Comparison of ENCODE assay signal across 18 mouse cellular contexts in the genomic region with DNA sequence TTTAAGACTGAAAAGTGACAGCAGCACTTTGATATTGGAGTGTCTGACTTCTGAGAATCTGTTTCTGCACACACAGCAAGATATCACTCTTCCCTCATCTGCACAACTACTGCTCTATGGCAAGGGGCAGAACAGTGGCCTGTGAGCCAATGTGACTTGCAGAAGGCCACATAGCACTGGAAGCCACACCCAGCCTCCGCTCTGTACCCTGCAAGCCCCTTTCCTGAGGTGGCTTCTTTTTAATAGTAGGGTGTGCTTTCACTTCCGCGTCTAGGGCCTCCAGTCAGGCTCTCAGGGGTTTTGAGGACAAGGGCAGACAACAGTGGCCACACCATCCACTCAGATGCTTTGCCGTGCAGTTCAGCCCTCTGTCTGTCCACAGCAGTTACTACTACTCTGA. TPM values are rescaled to one million over a fixed set of nuclear protein-coding genes. Genes with fewer than 3 reads are reported as not detected.
A peak's percentile ranks its signal among the peaks of the same experiment; 100 is the strongest.
DNase-seq lines count a peak whose midpoint lies in the region; ATAC-seq and TF ChIP-seq lines count a peak whose summit lies in the region.
"Had no signal": no experiment of that assay in that cellular context is flagged by ENCODE, and none has a peak within 500 bp of the region (broad histone marks: within the 10 kb centered on the region; RNA-seq: fewer than 3 reads in every experiment).

No protein-coding gene starts in this region.

- in situ Hi-C loops in CH12.LX (cut with MboI; ENCODE audit: low pct_ligation_motif_present, low pct_unique_long_range_greater_than_20kb, low sequenced_read_pairs): no loop called here

- dilution Hi-C loops in CH12.LX (cut with MboI; ENCODE audit: extremely low pct_ligation_motif_present, extremely low pct_unique_long_range_greater_than_20kb, low sequenced_read_pairs): no loop called here

- no peak for TF ChIP-seq RAD21 in CH12.LX (IDR thresholded peaks at IDR 0.05; ENCODE audit: low read depth, low read length)

- H3K9me3 ChIP-seq in forebrain, embryonic 12.5 days: no peaks in the 10 kb centered on the region
- no peaks in the 10 kb centered on the region for H3K9me3 ChIP-seq in forebrain, postnatal 0 days (ENCODE audit: low read length)
- H3K9me3 ChIP-seq in CH12.LX (replicated peaks; ENCODE audit: low read length): no peaks in the 10 kb centered on the region
- H3K9me3 ChIP-seq in midbrain, embryonic 16.5 days (replicated peaks; ENCODE audit: control insufficient read depth, low read length, poor library complexity, severe bottlenecking): no peaks in the 10 kb centered on the region
- H3K9me3 ChIP-seq: embryonic facial prominence, embryonic 13.5 days; liver, embryonic 15.5 days; midbrain, embryonic 15.5 days; neural tube, embryonic 12.5 days had no signal

- no peak overlapping the region for H3K4me3 ChIP-seq in forebrain, embryonic 12.5 days (replicated peaks)
- H3K4me3 ChIP-seq in forebrain, postnatal 0 days (ENCODE audit: low read depth, low read length): no peak overlapping the region
- no peak overlapping the region for H3K4me3 ChIP-seq in CH12.LX (replicated peaks in 1 of 3; ENCODE audit: low read depth in 2 of 3, low read length in 2 of 3, poor library complexity in 1 of 3)
- H3K4me3 ChIP-seq in midbrain, embryonic 16.5 days (ENCODE audit: low read depth, low read length): no peak overlapping the region
- H3K4me3 ChIP-seq: embryonic facial prominence, embryonic 13.5 days; liver, embryonic 15.5 days; midbrain, embryonic 15.5 days; neural tube, embryonic 12.5 days had no signal

- no peak for TF ChIP-seq POLR2A in CH12.LX (IDR thresholded peaks at IDR 0.05; ENCODE audit: low read depth, low read length)

- no peaks in the 10 kb centered on the region for H3K79me2 ChIP-seq in CH12.LX (replicated peaks; ENCODE audit: control insufficient read depth, extremely low read depth, insufficient read depth, poor library complexity, severe bottlenecking)

- no peaks in the 10 kb centered on the region; the same call in 1 of the 2 replicates for H3K4me1 ChIP-seq in forebrain, embryonic 12.5 days
- no peaks in the 10 kb centered on the region; the same call in 1 of the 2 replicates for H3K4me1 ChIP-seq in forebrain, postnatal 0 days (ENCODE audit: insufficient read depth)
- H3K4me1 ChIP-seq in CH12.LX (ENCODE audit: control insufficient read depth in 1 of 2, insufficient read depth in 2 of 2): peaks cover 3 to 20% of the 10 kb centered on the region in 2 experiments; a peak in 3 of 4 replicates
- 0 out of 2 replicates have a peak, but pooled peaks cover 3% of the 10 kb centered on the region for H3K4me1 ChIP-seq in midbrain, embryonic 16.5 days (ENCODE audit: control insufficient read depth, insufficient read depth, low read length)
- H3K4me1 ChIP-seq: liver, embryonic 15.5 days had no signal

- TF ChIP-seq EP300 in CH12.LX (IDR thresholded peaks at IDR 0.05; ENCODE audit: low read length): no peak

- H3K4me2 ChIP-seq in forebrain, embryonic 12.5 days: no peak overlapping the region
- H3K4me2 ChIP-seq in forebrain, postnatal 0 days (ENCODE audit: low read depth): no peak overlapping the region
- H3K4me2 ChIP-seq in CH12.LX (ENCODE audit: insufficient read depth, low read depth, poor library complexity, severe bottlenecking): no peak overlapping the region
- H3K4me2 ChIP-seq in midbrain, embryonic 16.5 days (ENCODE audit: low read length): no peak overlapping the region
- H3K4me2 ChIP-seq: embryonic facial prominence, embryonic 13.5 days; liver, embryonic 15.5 days; midbrain, embryonic 15.5 days; neural tube, embryonic 12.5 days had no signal

- no peak for DNase-seq in forebrain, postnatal 0 days
- peak; percentile 80 for DNase-seq in layer of hippocampus, adult 9-11 months
- no peak for DNase-seq in layer of hippocampus, adult 8-10 months (ENCODE audit: low spot score in 2 of 2)
- DNase-seq in CH12.LX (ENCODE audit: extremely low read depth): peak; percentile 46
- no peak for DNase-seq in retina, postnatal 1 day
- DNase-seq: adrenal gland, postnatal 36 days; kidney, postnatal 14 days; layer of hippocampus, postnatal 36 days; left cerebral cortex, postnatal 4 days had no signal

- no peak for TF ChIP-seq CTCF in forebrain, postnatal 0 days (IDR thresholded peaks at IDR 0.05; ENCODE audit: low read depth)
- TF ChIP-seq CTCF in CH12.LX (conservative IDR thresholded peaks at IDR 0.05 in 1 of 2, IDR thresholded peaks at IDR 0.05 in 1 of 2; ENCODE audit: low read depth in 2 of 2, low read length in 2 of 2): no peak

- ATAC-seq in forebrain, embryonic 12.5 days (ENCODE audit: low FRiP score): no peak
- no peak for ATAC-seq in forebrain, postnatal 0 days
- peak; percentile 91 for ATAC-seq in megakaryocyte progenitor cell, adult 5-6 weeks (replicated peaks; ENCODE audit: poor library complexity)
- no peak for ATAC-seq in midbrain, embryonic 16.5 days
- ATAC-seq: intestine, embryonic 16.5 days; midbrain, embryonic 15.5 days; Patski had no signal

- H3K36me3 ChIP-seq in forebrain, embryonic 12.5 days (replicated peaks): no peaks in the 10 kb centered on the region
- no peaks in the 10 kb centered on the region for H3K36me3 ChIP-seq in forebrain, postnatal 0 days (ENCODE audit: insufficient read depth)
- no peaks in the 10 kb centered on the region for H3K36me3 ChIP-seq in CH12.LX (replicated peaks in 1 of 2; ENCODE audit: control insufficient read depth in 1 of 2, insufficient read depth in 1 of 2, low read length in 1 of 2)
- no peaks in the 10 kb centered on the region for H3K36me3 ChIP-seq in midbrain, embryonic 16.5 days (ENCODE audit: control insufficient read depth, insufficient read depth, low read length)
- H3K36me3 ChIP-seq: embryonic facial prominence, embryonic 13.5 days; liver, embryonic 15.5 days; midbrain, embryonic 15.5 days; neural tube, embryonic 12.5 days had no signal

- H3K9ac ChIP-seq in forebrain, embryonic 12.5 days: no peak overlapping the region
- H3K9ac ChIP-seq in forebrain, postnatal 0 days: no peak overlapping the region
- H3K9ac ChIP-seq in CH12.LX (ENCODE audit: insufficient read depth, low read depth): no peak overlapping the region
- H3K9ac ChIP-seq in midbrain, embryonic 16.5 days (ENCODE audit: low read depth, low read length): no peak overlapping the region
- H3K9ac ChIP-seq: embryonic facial prominence, embryonic 13.5 days; liver, embryonic 15.5 days; midbrain, embryonic 15.5 days; neural tube, embryonic 12.5 days had no signal

- 0 out of 2 replicates have a peak overlapping the region, but pooled peaks have one; percentile 5 for H3K27ac ChIP-seq in forebrain, embryonic 12.5 days
- H3K27ac ChIP-seq in forebrain, postnatal 0 days (ENCODE audit: low read depth, low read length): no peak overlapping the region
- no peak overlapping the region for H3K27ac ChIP-seq in CH12.LX (ENCODE audit: insufficient read depth, low read depth)
- H3K27ac ChIP-seq in midbrain, embryonic 16.5 days (ENCODE audit: low read length): no peak overlapping the region
- H3K27ac ChIP-seq: embryonic facial prominence, embryonic 13.5 days; liver, embryonic 15.5 days; midbrain, embryonic 15.5 days; neural tube, embryonic 12.5 days had no signal

- 88% methylated on average over 4 of the region's 4 CpGs for WGBS in forebrain, embryonic 12.5 days
- WGBS in forebrain, postnatal 0 days: 85% methylated on average over 4 of the region's 4 CpGs
- WGBS in midbrain, embryonic 16.5 days: 92% methylated on average over 4 of the region's 4 CpGs

- H3K27me3 ChIP-seq in forebrain, embryonic 12.5 days: no peaks in the 10 kb centered on the region
- H3K27me3 ChIP-seq in forebrain, postnatal 0 days (ENCODE audit: insufficient read depth, low read length): no peaks in the 10 kb centered on the region
- H3K27me3 ChIP-seq in CH12.LX (replicated peaks): no peaks in the 10 kb centered on the region
- no peaks in the 10 kb centered on the region for H3K27me3 ChIP-seq in midbrain, embryonic 16.5 days (ENCODE audit: control insufficient read depth, insufficient read depth, low read depth, low read length)
- H3K27me3 ChIP-seq: embryonic facial prominence, embryonic 13.5 days; liver, embryonic 15.5 days; midbrain, embryonic 15.5 days; neural tube, embryonic 12.5 days; Patski had no signal

TF ChIP-seq in CH12.LX, 34 proteins besides CTCF, POLR2A, EP300 and RAD21:
- TF ChIP-seq HCFC1 (IDR thresholded peaks at IDR 0.05; ENCODE audit: low read depth, low read length): no peak
- TF ChIP-seq IRF4 (IDR thresholded peaks at IDR 0.05; ENCODE audit: low read depth, low read length): 0 out of 2 replicates have a peak, but pooled peaks have one; percentile 18
- 0 out of 2 replicates have a peak, but pooled peaks have one; percentile 19 for TF ChIP-seq ELF1 (IDR thresholded peaks at IDR 0.05; ENCODE audit: low read depth, low read length)

RNA-seq across cellular contexts. Expression of gene Dyrk2, which starts 50.2 kb away (rescaled TPM):
- polyA plus RNA-seq in forebrain, embryonic 12.5 days (2016; fragmentation: Nextera tagmentation; extraction: Ambion mirVana): 11.0 and 11.5 TPM in 2 replicates
- total RNA-seq in forebrain, postnatal 0 days (2014; rRNA removed): 52.9 and 57.1 TPM in 2 replicates
- 9.6 and 11.4 TPM in 2 replicates for polyA plus RNA-seq in forebrain, postnatal 0 days (2015; fragmentation: Nextera tagmentation; extraction: Ambion mirVana)
- total RNA-seq in layer of hippocampus, adult 8-10 months (2022): 10 to 100 TPM; 43.8 to 52.1 (median 48.6) TPM
- 6.6 and 11.4 TPM in 2 replicates for total RNA-seq in CH12.LX (2012; rRNA removed)
- 14.7 and 18.3 TPM in 2 replicates for total RNA-seq in CH12.LX (2014; rRNA removed)
- polyA plus RNA-seq in CH12.LX (2012; ENCODE audit: insufficient read length, low read depth): 13.6 and 15.2 TPM in 2 replicates
- total RNA-seq in megakaryocyte progenitor cell, adult 5-6 weeks (2015): 13.6 and 16.7 TPM in 2 replicates
- total RNA-seq in megakaryocyte progenitor cell, adult 5-6 weeks (2017): 10.5 and 11.2 TPM in 2 replicates
- polyA plus RNA-seq in midbrain, embryonic 16.5 days (2015; fragmentation: Nextera tagmentation; extraction: Ambion mirVana): 12.3 and 13.3 TPM in 2 replicates

Comparison
In these comparisons a context has a peak if more than half of its experiments do, and no peak if none do; other contexts are left out.
1. DNase-seq: peak in layer of hippocampus, adult 9-11 months (single experiment) and CH12.LX (single experiment); none in forebrain, postnatal 0 days (single experiment), layer of hippocampus, adult 8-10 months (0 of 2) and retina, postnatal 1 day (single experiment).